Mouse (Mus musculus) cerebellum, adult 2 months (tissue): ENCODE results near the gene Tsx.

Experiments
- CTCF ChIP-seq: fragments of 200-500 bp; IDR thresholded peaks from 2 replicates; pipeline ENCODE4 v1.5.1; 2011; ENCODE audit warnings: low read depth, mild to moderate bottlenecking, control low read depth, low read length, moderate library complexity, borderline replicate concordance; ENCODE audit not compliant: insufficient read depth
- POLR2A ChIP-seq: fragments of 200-500 bp; IDR thresholded peaks from 2 replicates; pipeline ENCODE4 v1.6.1; 2011; ENCODE audit warnings: low read length, control low read depth, borderline replicate concordance; ENCODE audit not compliant: insufficient read depth

DNA sequence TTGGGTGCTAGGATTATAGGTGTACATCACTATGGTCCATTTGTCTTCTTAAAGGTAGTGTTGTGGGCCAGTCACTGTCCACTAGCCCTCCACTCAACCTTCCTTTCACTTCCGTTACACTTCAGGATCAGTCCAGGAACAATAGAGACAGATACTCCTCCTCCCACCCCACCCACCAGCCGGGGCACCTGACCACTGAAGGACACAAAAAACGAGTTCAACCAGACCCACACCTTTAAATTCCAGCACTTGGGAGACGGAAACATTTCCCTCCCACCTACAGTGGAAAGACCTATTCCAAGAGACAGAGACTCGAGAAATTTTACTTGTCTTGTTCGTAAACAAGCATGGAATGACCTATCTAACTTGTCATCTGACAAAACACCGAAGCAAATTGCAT is 18.0 kb downstream of the Tsx start:
- TF ChIP-seq POLR2A = no peak
- no peak for TF ChIP-seq CTCF
